Mouse (Mus musculus): ENCODE data around the gene Stap2.

DNA sequence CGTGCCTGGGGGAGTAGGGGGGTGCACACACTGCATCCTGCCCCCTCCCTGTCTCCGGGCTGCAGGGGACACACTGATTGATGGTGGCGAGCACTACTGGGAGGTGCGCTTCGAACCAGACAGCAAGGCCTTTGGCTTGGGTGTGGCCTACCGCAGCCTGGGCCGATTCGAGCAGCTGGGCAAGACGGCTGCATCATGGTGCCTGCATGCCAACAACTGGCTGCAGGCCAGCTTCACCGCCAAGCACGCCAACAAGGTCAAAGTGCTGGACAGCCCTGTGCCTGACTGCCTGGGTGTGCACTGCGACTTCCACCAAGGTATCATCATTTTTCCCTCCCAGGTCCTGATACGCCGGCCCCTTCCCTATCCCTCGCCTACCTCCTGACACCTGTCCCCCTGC, 9.4 kb downstream of the Stap2 start:
- no peak for TF ChIP-seq CTCF (IDR thresholded peaks at IDR 0.05; ENCODE audit: insufficient read depth, low read length)
- no peak for TF ChIP-seq POLR2A (IDR thresholded peaks at IDR 0.05; ENCODE audit: borderline replicate concordance, extremely low read depth, low read depth, low read length)

Data from lung, adult 2 months (tissue).